Mouse (Mus musculus) large intestine, adult 2 months (tissue): ENCODE measurements around the gene Dram2. TPM values are rescaled to one million over a fixed set of nuclear protein-coding genes. Genes with fewer than 3 reads are reported as not detected.
"Not testable (repeated sequence)": the region's sequence is repeated elsewhere in the genome, so short reads cannot be mapped to it uniquely, and the experiment has no call there.

Experiments used
- DNase-seq: peaks from one replicate; pipeline ENCODE4 v3.0.0-alpha.2; 2012; ENCODE audit warnings: low read depth, low spot score
- WGBS: fragments of 180-500 bp; shearing (Covaris S2); methylation state at CpG from one replicate; pipeline ENCODE4 v1.1.7; 2018; 5-methylcytosine and 5-hydroxymethylcytosine counted together
- polyA plus RNA-seq: library from polyadenylated mRNA; depleted of rRNA; stranded (reverse); fragments of >200 nt; gene quantifications from 2 replicates; pipeline ENCODE4 v1.2.3, GENCODE M21; 2012; rRNA removed

The Dram2 gene
- 77.8 and 115 TPM in 2 replicates for polyA plus RNA-seq

GRCm38 (mm10) chr3:106547171-106547923, at the start of gene Dram2, which contains the start of gene Cept1:
Dram2 (plus strand) TSS chr3:106547798.
Cept1 (minus strand) TSS chr3:106547802.
- under 1% methylated on average over 63 of the region's 63 CpGs for WGBS
- peak; percentile 87 for DNase-seq

GRCm38 (mm10) chr3:106500510-106500909, 47.1 kb upstream of the Dram2 start:
- no peak for DNase-seq
- 58% methylated on average over 2 of the region's 2 CpGs for WGBS

GRCm38 (mm10) chr3:106502892-106503291, 44.7 kb upstream of the Dram2 start:
- DNase-seq = no peak
- 62% methylated on average over 2 of the region's 2 CpGs for WGBS

GRCm38 (mm10) chr3:106510669-106511068, 36.9 kb upstream of the Dram2 start:
- DNase-seq = no peak
- WGBS = 88% methylated on average over 1 of the region's 1 CpGs

- WGBS = 58% methylated on average over 6 of the region's 6 CpGs
- no peak for DNase-seq
These were observed 32.6 kb upstream of the Dram2 start for GRCm38 (mm10) chr3:106515016-106515415.

GRCm38 (mm10) chr3:106522730-106523129, 24.9 kb upstream of the Dram2 start:
- WGBS = 92% methylated on average over 1 of the region's 1 CpGs
- no peak for DNase-seq

- 43% methylated on average over 2 of the region's 2 CpGs for WGBS
- DNase-seq = no peak
These were observed 21.2 kb upstream of the Dram2 start for GRCm38 (mm10) chr3:106526411-106526810.

GRCm38 (mm10) chr3:106528032-106528431, 19.6 kb upstream of the Dram2 start:
- WGBS = 30% methylated on average over 2 of the region's 2 CpGs
- no peak for DNase-seq

- WGBS = 85% methylated on average over 2 of the region's 2 CpGs
- DNase-seq = no peak
These were observed 14.3 kb upstream of the Dram2 start for GRCm38 (mm10) chr3:106533277-106533676.

GRCm38 (mm10) chr3:106544721-106545316, 2.8 kb upstream of the Dram2 start:
- DNase-seq = no peak
- 37% methylated on average over 8 of the region's 8 CpGs for WGBS

- no peak for DNase-seq
- WGBS = under 1% methylated on average over 27 of the region's 27 CpGs
These were observed 434 bp downstream of the Dram2 start for GRCm38 (mm10) chr3:106547924-106548539.

GRCm38 (mm10) chr3:106548971-106549370, 1.4 kb downstream of the Dram2 start:
- no peak for DNase-seq
- 7% methylated on average over 3 of the region's 3 CpGs for WGBS

- 85% methylated on average over 5 of the region's 5 CpGs for WGBS
- no peak for DNase-seq
These were observed 5.8 kb downstream of the Dram2 start for GRCm38 (mm10) chr3:106553411-106553810.

GRCm38 (mm10) chr3:106555743-106556250, 8.2 kb downstream of the Dram2 start:
- WGBS = 87% methylated on average over 3 of the region's 3 CpGs
- DNase-seq = no peak

- no peak for DNase-seq
These were observed 10.7 kb downstream of the Dram2 start for GRCm38 (mm10) chr3:106558271-106558670.

- no peak for DNase-seq
- 78% methylated on average over 3 of the region's 3 CpGs for WGBS
These were observed 18.3 kb downstream of the Dram2 start for GRCm38 (mm10) chr3:106565876-106566275.

GRCm38 (mm10) chr3:106573191-106573590, 25.6 kb downstream of the Dram2 start:
- WGBS = 79% methylated on average over 3 of the region's 3 CpGs
- DNase-seq = no peak

GRCm38 (mm10) chr3:106579296-106579695, 31.7 kb downstream of the Dram2 start:
- DNase-seq = no peak
- whole genome bisulfite sequencing = 94% methylated on average over 2 of the region's 2 CpGs

GRCm38 (mm10) chr3:106593631-106594030, 46.0 kb downstream of the Dram2 start:
- not testable (repeated sequence) for DNase-seq
- WGBS = 81% methylated on average over 4 of the region's 4 CpGs

- WGBS = 74% methylated on average over 1 of the region's 1 CpGs
These were observed 70.5 kb downstream of the Dram2 start for GRCm38 (mm10) chr3:106618103-106618502.

More at GRCm38 (mm10) chr3:106618103-106618502, 70.5 kb downstream of the Dram2 start:
- DNase-seq = no peak
